Mouse (Mus musculus) C2C12 (cell line): ENCODE data around the gene Cd48.

Source experiments
- CEBPB ChIP-seq: IDR thresholded peaks from one replicate; pipeline ENCODE4 v1.6.1; 2011; ENCODE audit warnings: low read depth, mild to moderate bottlenecking, control low read depth, moderate library complexity
- CTCF ChIP-seq: IDR thresholded peaks from one replicate; pipeline ENCODE4 v1.5.1; 2011; ENCODE audit not compliant: control insufficient read depth, insufficient read depth, insufficient read length
- MAX ChIP-seq: IDR thresholded peaks from one replicate; pipeline ENCODE4 v1.6.1; 2011; ENCODE audit warnings: mild to moderate bottlenecking, control low read depth
- MYOG ChIP-seq: IDR thresholded peaks from one replicate; pipeline ENCODE4 v1.6.1; 2011; ENCODE audit not compliant: control insufficient read depth, insufficient read length; ENCODE audit errors: extremely low read depth
- USF1 ChIP-seq: IDR thresholded peaks from one replicate; pipeline ENCODE4 v1.6.1; 2011; ENCODE audit warnings: low read depth, mild to moderate bottlenecking, control low read depth, moderate library complexity

GRCm38 (mm10) chr1:171660423-171660822 lies 21.4 kb upstream of the Cd48 start:
- TF ChIP-seq CTCF (no peak), CEBPB (no peak), USF1 (no peak), MAX (no peak), MYOG (no peak)
